Comparison of ENCODE assay signal across 8 mouse cellular contexts in the genomic region with DNA sequence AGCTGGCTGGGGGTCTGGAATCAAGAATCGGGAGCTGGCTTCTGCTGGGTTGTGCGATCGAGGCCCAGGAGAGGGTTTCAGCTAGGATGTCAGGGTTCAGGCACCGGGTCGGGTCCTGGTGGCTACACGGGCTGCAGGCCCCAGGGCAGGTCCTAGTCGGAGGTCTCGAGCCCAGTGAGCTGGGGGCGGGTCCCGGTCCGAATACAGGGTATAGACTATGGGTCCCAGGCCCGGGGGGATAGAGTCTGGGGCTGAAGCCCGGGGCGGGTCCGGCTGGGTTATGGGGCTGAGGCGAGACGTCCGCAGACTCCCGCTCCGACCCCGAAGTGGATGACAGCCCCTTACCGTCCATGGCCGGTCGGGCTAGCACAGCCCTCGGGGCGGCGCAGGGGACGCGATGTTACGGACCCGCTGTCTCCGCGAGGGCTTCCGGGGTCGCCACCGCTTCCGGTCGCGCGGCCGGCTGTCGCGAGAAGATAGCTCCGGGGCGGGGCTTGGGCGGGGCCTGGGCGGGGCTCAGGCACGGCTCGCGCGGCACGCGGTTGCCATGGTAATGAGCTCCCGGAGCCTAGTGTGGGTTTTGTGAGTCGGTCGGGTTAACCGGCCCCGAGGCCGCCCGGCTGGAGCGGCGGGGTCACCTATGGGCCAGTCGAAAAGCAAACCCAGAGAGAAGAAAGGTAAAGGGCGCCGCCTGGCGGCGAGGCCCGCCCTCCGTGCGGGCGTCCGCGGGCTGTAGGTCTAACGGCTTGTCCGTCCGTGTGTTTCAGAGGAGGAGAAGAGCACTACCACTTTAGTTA. TPM values are rescaled to one million over a fixed set of nuclear protein-coding genes. Genes with fewer than 3 reads are reported as not detected.
DNase-seq lines count a peak whose midpoint lies in the region; ATAC-seq and TF ChIP-seq lines count a peak whose summit lies in the region.

A gene (minus strand): TSS at position 443 of the 797 bp plus-strand sequence.
A gene (plus strand): TSS at position 512 of the 797 bp plus-strand sequence.

- TF ChIP-seq POLR2A in embryonic fibroblast, embryonic 13.5 days (IDR thresholded peaks at IDR 0.05; ENCODE audit: low read depth, low read length): peak; percentile 79
- TF ChIP-seq POLR2A in myocyte (IDR thresholded peaks at IDR 0.05; ENCODE audit: insufficient read length, low read depth): peak; percentile 90

- peak within 1 kb of the TSS; percentile 93 for H3K9ac ChIP-seq in kidney, embryonic 14.5 days (ENCODE audit: low read depth, low read length)
- peak within 1 kb of the TSS; percentile 99 for H3K9ac ChIP-seq in liver, embryonic 11.5 days (ENCODE audit: low read depth, low read length)

- peak within 1 kb of the TSS; percentile 63 for H3ac ChIP-seq in myocyte (ENCODE audit: control insufficient read depth, insufficient read length)

- no peak for TF ChIP-seq CTCF in embryonic fibroblast, embryonic 13.5 days (IDR thresholded peaks at IDR 0.05; ENCODE audit: borderline replicate concordance, insufficient read depth, low read length)

- peak; percentile 97 for ATAC-seq in kidney, embryonic 14.5 days (ENCODE audit: low FRiP score, low TSS enrichment)
- ATAC-seq in liver, embryonic 11.5 days (replicated peaks; ENCODE audit: low FRiP score): peak; percentile 89

- H3K4me1 ChIP-seq in embryonic fibroblast, embryonic 13.5 days (ENCODE audit: control insufficient read depth, insufficient read depth, low read length): 0 out of 2 replicates have a peak, but pooled peaks cover 6% of the 10 kb centered on the region
- peaks cover 38% of the 10 kb centered on the region for H3K4me1 ChIP-seq in heart, embryonic 10.5 days
- peaks cover 14% of the 10 kb centered on the region for H3K4me1 ChIP-seq in kidney, embryonic 14.5 days (ENCODE audit: control insufficient read depth, insufficient read depth, low read length)
- peaks cover 8% of the 10 kb centered on the region; the same call in 1 of the 2 replicates for H3K4me1 ChIP-seq in liver, embryonic 11.5 days (replicated peaks; ENCODE audit: control insufficient read depth, insufficient read depth, low read length)

- peaks cover 15% of the 10 kb centered on the region for H3K79me2 ChIP-seq in myocyte (ENCODE audit: control insufficient read depth, insufficient read depth)

- H3K36me3 ChIP-seq in heart, embryonic 10.5 days: peaks cover 27% of the 10 kb centered on the region
- H3K36me3 ChIP-seq in kidney, embryonic 14.5 days (ENCODE audit: control insufficient read depth, insufficient read depth, low read length): peaks cover 21% of the 10 kb centered on the region
- H3K36me3 ChIP-seq in liver, embryonic 11.5 days (ENCODE audit: control insufficient read depth, insufficient read depth, low read length): peaks cover 11% of the 10 kb centered on the region
- peaks cover 15% of the 10 kb centered on the region for H3K36me3 ChIP-seq in myocyte (ENCODE audit: control insufficient read depth, insufficient read depth)

- H3K4me2 ChIP-seq in kidney, embryonic 14.5 days (replicated peaks; ENCODE audit: low read depth, low read length): peak within 1 kb of the TSS; percentile 89
- peak within 1 kb of the TSS; percentile 77 for H3K4me2 ChIP-seq in liver, embryonic 11.5 days
- peak within 1 kb of the TSS; percentile 89 for H3K4me2 ChIP-seq in myocyte (ENCODE audit: low read depth)

- DNase-seq in CD4-positive helper T cell, adult 2 months (ENCODE audit: low read depth, low spot score): peak; percentile 93
- peak; percentile 93 for DNase-seq in brain, adult 2 months (ENCODE audit: low read depth, low spot score)
- peak; percentile 98 for DNase-seq in heart, embryonic 10.5 days (ENCODE audit: low spot score)
- DNase-seq in liver, embryonic 11.5 days (ENCODE audit: low spot score): peak; percentile 97
- peak; percentile 87 to 95 for DNase-seq in spleen, postnatal 4 days (ENCODE audit: low spot score in 2 of 2)

- no peaks in the 10 kb centered on the region for H3K9me3 ChIP-seq in heart, embryonic 10.5 days
- no peaks in the 10 kb centered on the region for H3K9me3 ChIP-seq in kidney, embryonic 14.5 days (ENCODE audit: control insufficient read depth, low read length)
- no peaks in the 10 kb centered on the region for H3K9me3 ChIP-seq in liver, embryonic 11.5 days (ENCODE audit: control insufficient read depth, low read length)

- 1% methylated on average over 75 of the region's 76 CpGs for WGBS in heart, embryonic 10.5 days
- 2% methylated on average over 67 of the region's 76 CpGs for WGBS in kidney, embryonic 14.5 days
- under 1% methylated on average over 75 of the region's 76 CpGs for WGBS in liver, embryonic 11.5 days

- peak within 1 kb of the TSS; percentile 99 for H3K4me3 ChIP-seq in embryonic fibroblast, embryonic 13.5 days (ENCODE audit: insufficient read depth, low read length)
- peak within 1 kb of the TSS; percentile 95 for H3K4me3 ChIP-seq in heart, embryonic 10.5 days
- peak within 1 kb of the TSS; percentile 95 for H3K4me3 ChIP-seq in kidney, embryonic 14.5 days (ENCODE audit: low read length)
- peak within 1 kb of the TSS; percentile 99 for H3K4me3 ChIP-seq in liver, embryonic 11.5 days (ENCODE audit: low read depth, low read length)
- H3K4me3 ChIP-seq in myocyte: peak within 1 kb of the TSS; percentile 85

- peaks cover 5% of the 10 kb centered on the region; the same call in 1 of the 2 replicates for H3K27me3 ChIP-seq in heart, embryonic 10.5 days (ENCODE audit: insufficient read depth, poor library complexity, severe bottlenecking)
- H3K27me3 ChIP-seq in kidney, embryonic 14.5 days (ENCODE audit: control insufficient read depth, insufficient read depth, low read length): no peaks in the 10 kb centered on the region
- H3K27me3 ChIP-seq in liver, embryonic 11.5 days (replicated peaks; ENCODE audit: control insufficient read depth, insufficient read depth, low read length): no peaks in the 10 kb centered on the region; the same call in 1 of the 2 replicates
- H3K27me3 ChIP-seq in myocyte (ENCODE audit: control insufficient read depth, insufficient read depth, insufficient read length): no peaks in the 10 kb centered on the region

- H3K27ac ChIP-seq in embryonic fibroblast, embryonic 13.5 days (ENCODE audit: insufficient read depth, low read length): peak within 1 kb of the TSS; percentile 35; the same call in 1 of the 2 replicates
- peak within 1 kb of the TSS; percentile 92 for H3K27ac ChIP-seq in heart, embryonic 10.5 days
- peak within 1 kb of the TSS; percentile 32; the same call in 1 of the 2 replicates for H3K27ac ChIP-seq in kidney, embryonic 14.5 days (ENCODE audit: low read depth, low read length)
- H3K27ac ChIP-seq in liver, embryonic 11.5 days (ENCODE audit: low read depth, low read length): peak within 1 kb of the TSS; percentile 66

TF ChIP-seq in myocyte, 11 proteins besides CTCF, POLR2A, EP300 and RAD21:
- TF ChIP-seq MYOD1 (IDR thresholded peaks at IDR 0.05; ENCODE audit: control insufficient read depth in 1 of 3, insufficient read length in 2 of 3, low read depth in 2 of 3) (no peak), POLR2AphosphoS2 (IDR thresholded peaks at IDR 0.05; ENCODE audit: insufficient read length, low read depth) (peak; percentile 92), USF1 (IDR thresholded peaks at IDR 0.05; ENCODE audit: low read depth) (no peak), TCF3 (IDR thresholded peaks at IDR 0.05; ENCODE audit: insufficient read length, low read depth) (no peak)

RNA-seq across cellular contexts. Expression of the first gene that starts in this region (rescaled TPM):
- 68.8 and 76.4 TPM in 2 replicates for polyA plus RNA-seq in embryonic fibroblast, embryonic 13.5 days (2011; ENCODE audit: insufficient read length, low read depth, missing spikeins)
- 120 and 123 TPM in 2 replicates for polyA plus RNA-seq in heart, embryonic 10.5 days (2016; fragmentation: Nextera tagmentation; extraction: Ambion mirVana)
- polyA plus RNA-seq in kidney, embryonic 14.5 days (2014; fragmentation: Nextera tagmentation; extraction: Ambion mirVana): 78.5 and 85.2 TPM in 2 replicates
- polyA plus RNA-seq in liver, embryonic 11.5 days (2014; fragmentation: Nextera tagmentation; extraction: Ambion mirVana): 95.4 and 104 TPM in 2 replicates
- 114 TPM for polyA plus RNA-seq in myocyte (2012; fragmentation: generic; extraction: Trizol)

RNA-seq across cellular contexts. Expression of the second gene that starts in this region (rescaled TPM):
- 1.4 and 2.9 TPM in 2 replicates for polyA plus RNA-seq in embryonic fibroblast, embryonic 13.5 days (2011; ENCODE audit: insufficient read length, low read depth, missing spikeins)
- 3.5 and 3.6 TPM in 2 replicates for polyA plus RNA-seq in heart, embryonic 10.5 days (2016; fragmentation: Nextera tagmentation; extraction: Ambion mirVana)
- polyA plus RNA-seq in kidney, embryonic 14.5 days (2014; fragmentation: Nextera tagmentation; extraction: Ambion mirVana): 5.1 and 5.8 TPM in 2 replicates
- polyA plus RNA-seq in liver, embryonic 11.5 days (2014; fragmentation: Nextera tagmentation; extraction: Ambion mirVana): 1.4 and 1.7 TPM in 2 replicates
- 2.5 TPM for polyA plus RNA-seq in myocyte (2012; fragmentation: generic; extraction: Trizol)

Comparison
In these comparisons a context has a peak if more than half of its experiments do, and no peak if none do; other contexts are left out.
1. Peak in every context shown above with its lines: DNase-seq, ATAC-seq, H3K4me3 ChIP-seq and H3K27ac ChIP-seq.
2. H3K27ac ChIP-seq: peak in every context shown above with its lines; median percentile 92 in heart, embryonic 10.5 days; 66 in liver, embryonic 11.5 days; 35 in embryonic fibroblast, embryonic 13.5 days; 32 in kidney, embryonic 14.5 days.